Mouse (Mus musculus): ENCODE results near the gene Plch2. TPM values are rescaled to one million over a fixed set of nuclear protein-coding genes. Genes with fewer than 3 reads are reported as not detected.
A peak's percentile ranks its signal among the peaks of the same experiment; 100 is the strongest.

Gene Plch2
- polyA plus RNA-seq, 1 experiment, result not detected

DNA sequence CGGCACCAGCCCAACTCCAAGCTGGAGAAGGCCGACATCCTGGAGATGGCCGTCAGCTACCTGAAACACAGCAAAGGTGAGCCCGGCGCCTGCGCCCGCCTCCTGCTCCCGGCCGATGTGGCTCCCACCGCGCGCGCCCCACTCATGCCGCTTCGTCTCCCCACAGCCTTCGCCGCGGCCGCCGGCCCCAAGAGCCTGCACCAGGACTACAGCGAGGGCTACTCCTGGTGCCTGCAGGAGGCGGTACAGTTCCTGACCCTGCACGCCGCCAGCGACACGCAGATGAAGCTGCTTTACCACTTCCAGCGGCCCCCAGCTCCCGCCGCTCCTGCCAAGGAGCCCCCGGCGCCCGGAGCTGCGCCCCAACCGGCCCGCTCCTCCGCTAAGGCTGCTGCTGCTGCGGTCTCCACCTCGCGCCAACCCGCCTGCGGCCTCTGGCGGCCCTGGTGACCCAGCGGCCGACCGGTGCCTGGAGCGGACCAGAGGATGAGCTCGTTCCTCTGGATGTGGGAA, 95.3 kb downstream of the Plch2 start:
- Histone ChIP-seq H3K4me3 (ENCODE audit: insufficient read depth, low read depth, low read length) (peak overlapping the region; percentile 69), H3K4me1 (ENCODE audit: control insufficient read depth, insufficient read depth, low read length) (peaks cover 51% of the 10 kb centered on the region), H3K27ac (ENCODE audit: insufficient read depth, low read depth, low read length) (peak overlapping the region; percentile 71)
- TF ChIP-seq POLR2A (IDR thresholded peaks at IDR 0.05; ENCODE audit: insufficient read depth, low read depth, low read length), result no peak
- TF ChIP-seq CTCF (IDR thresholded peaks at IDR 0.05; ENCODE audit: insufficient read depth, low read depth, low read length), result no peak
- WGBS, result 1% methylated on average over 46 of the region's 47 CpGs

DNA sequence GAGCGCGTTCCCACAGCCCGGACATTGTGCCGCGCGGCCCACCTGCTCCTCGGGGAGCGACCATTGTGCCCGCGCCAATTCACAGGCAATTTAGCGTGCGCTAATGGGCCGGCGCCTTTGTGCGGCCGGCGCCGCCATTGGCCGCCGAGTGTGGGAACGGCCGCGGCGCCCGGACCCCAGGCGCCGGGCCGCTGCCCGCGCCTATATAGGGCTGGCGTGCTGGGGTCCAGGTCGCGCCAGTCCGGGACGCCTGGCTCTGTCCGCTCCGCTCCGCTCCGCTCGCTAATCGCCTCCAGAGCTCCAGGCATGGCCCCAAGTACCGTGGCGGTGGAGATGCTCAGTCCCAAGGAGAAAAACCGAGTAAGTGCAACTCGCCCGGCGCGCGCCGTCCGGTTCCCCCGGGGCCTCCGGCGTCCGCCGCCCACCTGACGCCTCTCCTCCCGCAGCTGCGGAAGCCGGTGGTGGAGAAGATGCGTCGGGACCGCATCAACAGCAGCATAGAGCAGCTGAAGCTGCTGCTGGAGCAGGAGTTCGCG, 95.8 kb downstream of the Plch2 start, which contains the start of gene Hes5:
Gene Hes5 (plus strand): TSS at position 234 of the 536 bp plus-strand sequence.
- peak within 1 kb of the TSS; percentile 71 for H3K27ac ChIP-seq (ENCODE audit: insufficient read depth, low read depth, low read length)
- H3K4me3 ChIP-seq (ENCODE audit: insufficient read depth, low read depth, low read length), result peak within 1 kb of the TSS; percentile 69
- H3K4me1 ChIP-seq (ENCODE audit: control insufficient read depth, insufficient read depth, low read length), result peaks cover 46% of the 10 kb centered on the region
- under 1% methylated on average over 65 of the region's 65 CpGs for WGBS
- TF ChIP-seq CTCF (IDR thresholded peaks at IDR 0.05; ENCODE audit: insufficient read depth, low read depth, low read length) (no peak), POLR2A (IDR thresholded peaks at IDR 0.05; ENCODE audit: insufficient read depth, low read depth, low read length) (peak; percentile 62; the same call in 1 of the 2 replicates)

- peaks cover 44% of the 10 kb centered on the region for H3K4me1 ChIP-seq (ENCODE audit: control insufficient read depth, insufficient read depth, low read length)
- WGBS, result 28% methylated on average over 20 of the region's 20 CpGs
- TF ChIP-seq CTCF (IDR thresholded peaks at IDR 0.05; ENCODE audit: insufficient read depth, low read depth, low read length) (no peak), POLR2A (IDR thresholded peaks at IDR 0.05; ENCODE audit: insufficient read depth, low read depth, low read length) (no peak)
- no peak overlapping the region for H3K27ac ChIP-seq (ENCODE audit: insufficient read depth, low read depth, low read length)
- H3K4me3 ChIP-seq (ENCODE audit: insufficient read depth, low read depth, low read length), result peak overlapping the region; percentile 69
Observed at GRCm38 (mm10) chr4:154960021-154960689, 96.4 kb downstream of the Plch2 start.

GRCm38 (mm10) chr4:154958621-154959020, 98.0 kb downstream of the Plch2 start:
- H3K4me3 ChIP-seq (ENCODE audit: insufficient read depth, low read depth, low read length), result no peak overlapping the region
- peaks cover 44% of the 10 kb centered on the region for H3K4me1 ChIP-seq (ENCODE audit: control insufficient read depth, insufficient read depth, low read length)
- 39% methylated on average over 8 of the region's 8 CpGs for WGBS
- H3K27ac ChIP-seq (ENCODE audit: insufficient read depth, low read depth, low read length), result no peak overlapping the region
- no peak for TF ChIP-seq CTCF (IDR thresholded peaks at IDR 0.05; ENCODE audit: insufficient read depth, low read depth, low read length)
- no peak for TF ChIP-seq POLR2A (IDR thresholded peaks at IDR 0.05; ENCODE audit: insufficient read depth, low read depth, low read length)

- Histone ChIP-seq H3K4me3 (ENCODE audit: insufficient read depth, low read depth, low read length) (no peak overlapping the region), H3K4me1 (ENCODE audit: control insufficient read depth, insufficient read depth, low read length) (peaks cover 42% of the 10 kb centered on the region), H3K27ac (ENCODE audit: insufficient read depth, low read depth, low read length) (no peak overlapping the region)
- WGBS, result 6% methylated on average over 15 of the region's 15 CpGs
- TF ChIP-seq POLR2A (IDR thresholded peaks at IDR 0.05; ENCODE audit: insufficient read depth, low read depth, low read length) (no peak), CTCF (IDR thresholded peaks at IDR 0.05; ENCODE audit: insufficient read depth, low read depth, low read length) (no peak)
Observed at GRCm38 (mm10) chr4:154958171-154958570, 98.4 kb downstream of the Plch2 start.

- WGBS, result 75% methylated on average over 13 of the region's 13 CpGs
- peaks cover 43% of the 10 kb centered on the region for H3K4me1 ChIP-seq (ENCODE audit: control insufficient read depth, insufficient read depth, low read length)
- no peak overlapping the region for H3K4me3 ChIP-seq (ENCODE audit: insufficient read depth, low read depth, low read length)
- H3K27ac ChIP-seq (ENCODE audit: insufficient read depth, low read depth, low read length), result no peak overlapping the region
- TF ChIP-seq POLR2A (IDR thresholded peaks at IDR 0.05; ENCODE audit: insufficient read depth, low read depth, low read length) (no peak), CTCF (IDR thresholded peaks at IDR 0.05; ENCODE audit: insufficient read depth, low read depth, low read length) (no peak)
Observed at GRCm38 (mm10) chr4:154957289-154957993, 99.1 kb downstream of the Plch2 start.

DNA sequence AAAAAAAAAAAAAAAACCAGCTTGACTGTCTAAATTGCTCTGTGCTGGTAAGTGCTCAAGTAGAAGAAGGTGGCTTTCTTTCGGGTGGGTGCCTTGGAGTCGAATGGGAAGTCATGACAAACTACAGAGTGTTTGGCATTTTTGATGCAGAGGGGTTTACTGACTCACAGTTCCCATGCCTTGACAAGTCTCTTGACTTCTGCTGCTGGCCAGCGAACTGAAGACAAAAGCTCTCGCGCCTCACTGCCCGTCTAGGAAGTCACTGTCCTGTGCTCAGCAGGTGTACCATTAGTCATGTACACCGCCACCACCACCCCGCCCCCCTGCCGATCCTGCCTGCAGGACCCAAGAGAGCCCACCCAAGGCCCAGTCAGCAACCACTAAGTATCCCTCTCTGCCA, 100.0 kb downstream of the Plch2 start:
- Histone ChIP-seq H3K4me1 (ENCODE audit: control insufficient read depth, insufficient read depth, low read length) (peaks cover 35% of the 10 kb centered on the region), H3K27ac (ENCODE audit: insufficient read depth, low read depth, low read length) (no peak overlapping the region), H3K4me3 (ENCODE audit: insufficient read depth, low read depth, low read length) (no peak overlapping the region)
- TF ChIP-seq CTCF (IDR thresholded peaks at IDR 0.05; ENCODE audit: insufficient read depth, low read depth, low read length), result no peak
- WGBS, result 85% methylated on average over 9 of the region's 9 CpGs

- WGBS, result 5% methylated on average over 26 of the region's 26 CpGs
- TF ChIP-seq POLR2A (IDR thresholded peaks at IDR 0.05; ENCODE audit: insufficient read depth, low read depth, low read length), result no peak
- TF ChIP-seq CTCF (IDR thresholded peaks at IDR 0.05; ENCODE audit: insufficient read depth, low read depth, low read length), result no peak
- no peak overlapping the region for H3K27ac ChIP-seq (ENCODE audit: insufficient read depth, low read depth, low read length)
- H3K4me3 ChIP-seq (ENCODE audit: insufficient read depth, low read depth, low read length), result no peak overlapping the region
- peaks cover 8% of the 10 kb centered on the region; the same call in 1 of the 2 replicates for H3K4me1 ChIP-seq (ENCODE audit: control insufficient read depth, insufficient read depth, low read length)
Observed at GRCm38 (mm10) chr4:154952461-154953241, 103.9 kb downstream of the Plch2 start.

All from olfactory bulb, adult 2 months (tissue).